Mouse (Mus musculus) thymus, postnatal 36 days (tissue): ENCODE results near the gene Gm36176.
"Not testable (repeated sequence)": the region's sequence is repeated elsewhere in the genome, so short reads cannot be mapped to it uniquely, and the experiment has no call there.

Experiments used
- DNase-seq, 2 experiments: peaks; one replicate each; pipeline ENCODE4 v3.0.0; 2022; ENCODE audit warnings: mixed read lengths in 2 of 2

Gm36176 gene

GRCm38 (mm10) chr10:77846503-77846902 is at the start of gene Gm36176:
TSS of gene Gm36176 (plus strand) at chr10:77846803.
- no peak for DNase-seq

- DNase-seq: no peak
These were observed 48.9 kb upstream of the Gm36176 start for GRCm38 (mm10) chr10:77797677-77798076.

GRCm38 (mm10) chr10:77798164-77798920 is 48.3 kb upstream of the Gm36176 start:
- DNase-seq: not testable (repeated sequence)

GRCm38 (mm10) chr10:77798921-77799508 is 47.6 kb upstream of the Gm36176 start, which contains the start of gene Gm19668:
TSS of gene Gm19668 (minus strand) at chr10:77799133.
- DNase-seq: no peak

- no peak for DNase-seq
These were observed 42.5 kb upstream of the Gm36176 start for GRCm38 (mm10) chr10:77804095-77804494.

- DNase-seq: no peak
These were observed 34.9 kb upstream of the Gm36176 start, which contains the start of gene Gm9507 for GRCm38 (mm10) chr10:77811743-77812142. TSS of gene Gm9507 (minus strand) at chr10:77811843.

- no peak for DNase-seq
These were observed 32.2 kb upstream of the Gm36176 start, which contains the start of gene Gm2696 for GRCm38 (mm10) chr10:77814382-77814781. TSS of gene Gm2696 (plus strand) at chr10:77814682.

GRCm38 (mm10) chr10:77815514-77815913 is 31.1 kb upstream of the Gm36176 start:
- DNase-seq: peak; percentile 26 to 38

- no peak for DNase-seq
These were observed 28.1 kb upstream of the Gm36176 start for GRCm38 (mm10) chr10:77818523-77818922.

- no peak for DNase-seq
These were observed 27.4 kb upstream of the Gm36176 start for GRCm38 (mm10) chr10:77819203-77819602.

GRCm38 (mm10) chr10:77826951-77827350 is 19.7 kb upstream of the Gm36176 start, which contains the start of gene Krtap10-4:
TSS of gene Krtap10-4 (minus strand) at chr10:77827095.
- no peak for DNase-seq

- DNase-seq: no peak
These were observed 11.0 kb upstream of the Gm36176 start, which contains the start of gene Krtap10-10 for GRCm38 (mm10) chr10:77835647-77836046. TSS of gene Krtap10-10 (plus strand) at chr10:77835947.

GRCm38 (mm10) chr10:77839006-77839405 is 7.6 kb upstream of the Gm36176 start:
- DNase-seq: no peak

- no peak for DNase-seq
These were observed 358 bp downstream of the Gm36176 start for GRCm38 (mm10) chr10:77846961-77847360.

- DNase-seq: no peak
These were observed 935 bp downstream of the Gm36176 start for GRCm38 (mm10) chr10:77847538-77847937.

- no peak for DNase-seq
These were observed 6.0 kb downstream of the Gm36176 start, which contains the start of gene Gm10318 for GRCm38 (mm10) chr10:77852559-77852958. TSS of gene Gm10318 (plus strand) at chr10:77852859.

- no peak for DNase-seq
These were observed 15.1 kb downstream of the Gm36176 start, which contains the start of gene Gm3285 for GRCm38 (mm10) chr10:77861675-77862074. TSS of gene Gm3285 (plus strand) at chr10:77861975.

GRCm38 (mm10) chr10:77864067-77864761 is 17.6 kb downstream of the Gm36176 start:
- peak; percentile 53 to 60 for DNase-seq

GRCm38 (mm10) chr10:77864762-77865143 is 18.1 kb downstream of the Gm36176 start:
- DNase-seq: no peak

- no peak for DNase-seq
These were observed 20.9 kb downstream of the Gm36176 start for GRCm38 (mm10) chr10:77867546-77867945.

- DNase-seq: no peak
These were observed 23.0 kb downstream of the Gm36176 start for GRCm38 (mm10) chr10:77869651-77870050.

- DNase-seq: peak; percentile 19 to 26
These were observed 32.4 kb downstream of the Gm36176 start for GRCm38 (mm10) chr10:77878985-77879384.

- DNase-seq: no peak
These were observed 33.7 kb downstream of the Gm36176 start for GRCm38 (mm10) chr10:77880305-77880704.
